Mouse (Mus musculus): Measurements from ENCODE around the gene Rnf169.
"Not testable (repeated sequence)": the region's sequence is repeated elsewhere in the genome, so short reads cannot be mapped to it uniquely, and the experiment has no call there.

Gene Rnf169

GRCm38 (mm10) chr7:99945012-99945411, 35.2 kb downstream of the Rnf169 start:
- DNase-seq: not testable (repeated sequence)

GRCm38 (mm10) chr7:99944520-99944919, 35.7 kb downstream of the Rnf169 start:
- no peak for DNase-seq

GRCm38 (mm10) chr7:99940669-99941068, 39.6 kb downstream of the Rnf169 start:
- no peak for DNase-seq

DNA sequence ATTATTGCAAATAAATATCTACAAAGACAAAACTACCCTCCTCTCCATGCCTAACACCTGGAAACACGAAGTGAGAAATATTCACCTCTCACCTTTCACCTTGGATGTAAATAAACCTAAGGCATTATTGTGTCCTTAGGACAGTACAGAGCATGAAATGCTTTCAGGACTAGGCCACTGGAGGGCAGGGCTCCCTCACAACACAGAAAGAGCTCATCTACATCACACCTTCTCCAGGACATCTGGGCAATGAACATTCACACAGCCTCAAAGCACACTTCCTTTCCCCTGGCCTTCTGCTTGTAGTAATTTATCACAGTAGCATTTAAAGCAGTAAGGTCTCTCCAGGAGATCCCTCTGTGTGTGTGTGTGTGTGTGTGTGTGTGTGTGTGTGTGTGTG, 44.5 kb downstream of the Rnf169 start:
- peak; percentile 45 for DNase-seq

- DNase-seq: peak; percentile 94
Measured at GRCm38 (mm10) chr7:99926916-99927714, 53.1 kb downstream of the Rnf169 start.

- DNase-seq: peak; percentile 53
Measured at GRCm38 (mm10) chr7:99920416-99920815, 59.8 kb downstream of the Rnf169 start.

DNA sequence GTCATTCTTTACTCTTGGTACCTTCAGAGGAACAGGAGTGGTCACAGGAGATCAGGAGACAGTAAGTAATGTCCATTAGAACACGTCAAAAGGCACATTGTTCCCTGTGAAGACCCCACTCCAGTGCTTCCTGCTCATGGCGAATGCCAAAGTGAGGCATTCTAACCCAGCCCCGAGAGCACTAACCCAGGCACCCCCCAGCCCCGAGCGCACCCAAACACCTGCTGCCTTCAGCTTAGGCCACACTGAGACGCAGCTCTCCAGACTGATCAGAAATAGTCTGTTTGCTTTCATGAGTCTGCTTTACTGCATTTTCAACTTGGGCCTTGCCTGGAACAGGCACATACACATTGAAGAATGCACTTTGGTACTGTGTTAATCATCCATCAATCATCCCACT, 60.3 kb downstream of the Rnf169 start:
- no peak for DNase-seq

GRCm38 (mm10) chr7:99919164-99919563, 61.1 kb downstream of the Rnf169 start:
- no peak for DNase-seq

GRCm38 (mm10) chr7:99917320-99917844, 62.9 kb downstream of the Rnf169 start:
- peak; percentile 30 for DNase-seq

- DNase-seq: peak; percentile 58
Measured at GRCm38 (mm10) chr7:99916741-99917319, 63.4 kb downstream of the Rnf169 start.

DNA sequence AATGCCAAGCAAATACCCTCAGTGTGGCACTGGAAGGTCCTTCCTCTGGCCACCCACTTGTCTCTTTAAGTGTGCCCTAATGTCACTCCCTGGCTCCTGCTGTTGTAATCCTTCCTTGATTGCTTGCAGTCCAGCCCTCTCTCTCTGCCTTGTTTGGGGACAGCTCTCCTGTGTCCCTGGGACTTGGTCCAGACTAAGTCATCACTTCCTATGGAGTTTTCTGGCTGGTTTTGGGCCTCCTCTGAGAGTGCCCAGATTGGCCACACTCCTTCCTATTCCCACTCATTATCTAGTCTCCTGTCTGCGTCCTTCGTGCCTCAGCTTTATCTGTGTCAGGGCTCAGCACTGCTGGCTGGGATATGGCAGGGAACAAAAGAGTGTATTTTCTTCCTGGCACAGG, 64.7 kb downstream of the Rnf169 start:
- no peak for DNase-seq

DNA sequence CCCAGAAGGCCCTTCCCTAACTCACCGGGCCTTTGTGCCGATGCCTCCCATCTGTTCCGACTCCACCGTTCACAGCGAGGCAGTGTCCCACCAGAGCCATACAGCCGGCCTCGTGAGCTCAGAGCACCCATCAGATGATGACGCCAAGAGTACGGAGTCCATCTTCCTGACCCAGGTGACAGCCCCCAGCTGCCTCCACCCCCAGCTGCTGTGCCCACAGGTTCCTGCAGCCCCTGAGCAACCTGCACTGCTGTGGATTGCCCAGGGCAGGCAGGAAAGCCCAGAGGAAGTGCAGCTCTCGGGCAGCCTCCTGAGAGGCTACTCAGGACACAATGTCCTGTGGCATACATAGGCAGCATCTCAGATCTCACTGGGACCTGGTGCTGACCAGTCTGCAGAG, 65.9 kb downstream of the Rnf169 start:
- no peak for DNase-seq

DNA sequence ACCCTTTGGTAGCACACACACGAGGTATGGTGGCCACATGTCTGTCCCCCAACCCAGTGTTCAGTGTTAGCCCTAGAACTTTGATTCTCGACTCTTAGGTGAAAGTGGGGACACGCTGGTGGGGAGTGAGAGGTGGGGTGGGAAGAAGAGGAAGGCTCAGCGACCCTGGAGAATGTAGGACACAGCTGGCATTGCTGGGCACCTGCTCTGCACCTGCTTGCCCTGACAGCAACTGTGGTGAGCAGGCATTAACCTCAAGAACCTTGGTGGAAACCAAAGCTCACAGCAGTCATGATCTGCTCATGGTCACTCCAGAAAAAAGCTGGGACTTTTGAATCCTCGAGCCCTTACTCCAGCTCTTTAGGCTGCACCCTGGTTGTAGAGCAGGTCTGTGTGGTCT, 69.2 kb downstream of the Rnf169 start:
- no peak for DNase-seq

DNA sequence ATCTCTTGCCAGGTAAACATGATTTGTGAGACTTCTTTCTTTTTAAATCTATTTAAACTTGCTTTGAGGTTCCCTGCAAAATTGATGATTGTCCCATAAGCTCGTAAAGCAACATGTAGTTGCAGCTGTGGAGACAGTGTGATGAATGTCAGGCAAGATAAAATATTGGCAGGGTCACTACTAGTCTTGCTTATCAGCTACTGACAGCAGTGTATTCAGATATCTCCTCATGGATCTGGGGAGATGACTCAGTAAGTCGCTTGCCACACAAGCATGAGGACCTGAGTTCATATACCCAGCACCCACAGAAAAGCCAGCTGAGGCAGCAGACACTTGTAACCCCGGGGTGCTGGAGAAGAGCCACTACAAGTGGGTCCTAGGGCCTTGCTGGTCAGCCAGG, 72.8 kb downstream of the Rnf169 start:
- DNase-seq: no peak

- DNase-seq: no peak
Measured at GRCm38 (mm10) chr7:99906346-99906745, 73.9 kb downstream of the Rnf169 start.

GRCm38 (mm10) chr7:99904421-99905005, 75.7 kb downstream of the Rnf169 start:
- DNase-seq: no peak

GRCm38 (mm10) chr7:99902918-99903665, 77.2 kb downstream of the Rnf169 start:
- no peak for DNase-seq

DNA sequence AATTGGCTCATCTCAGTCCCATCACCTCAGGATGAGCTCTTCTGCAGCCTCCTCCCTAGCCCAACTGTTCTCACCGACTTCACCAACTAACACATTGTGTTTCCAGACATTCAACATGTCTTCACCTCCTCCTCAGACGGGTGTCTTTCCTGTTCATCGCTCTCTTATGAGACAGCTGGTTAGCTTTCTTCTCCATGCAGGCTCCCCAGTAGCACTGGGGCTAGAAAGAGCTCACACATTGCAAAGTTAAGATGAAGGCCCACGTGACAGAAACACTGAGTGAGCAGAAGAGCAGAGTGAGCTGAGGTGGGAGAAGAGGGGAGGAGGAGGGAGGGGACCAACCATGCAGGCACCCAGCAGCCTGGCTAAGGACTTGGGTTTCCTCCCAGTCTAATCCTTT, 78.0 kb downstream of the Rnf169 start:
- DNase-seq: no peak

GRCm38 (mm10) chr7:99896905-99897304, 83.3 kb downstream of the Rnf169 start:
- no peak for DNase-seq

- no peak for DNase-seq
Measured at GRCm38 (mm10) chr7:99894478-99894877, 85.8 kb downstream of the Rnf169 start.

DNA sequence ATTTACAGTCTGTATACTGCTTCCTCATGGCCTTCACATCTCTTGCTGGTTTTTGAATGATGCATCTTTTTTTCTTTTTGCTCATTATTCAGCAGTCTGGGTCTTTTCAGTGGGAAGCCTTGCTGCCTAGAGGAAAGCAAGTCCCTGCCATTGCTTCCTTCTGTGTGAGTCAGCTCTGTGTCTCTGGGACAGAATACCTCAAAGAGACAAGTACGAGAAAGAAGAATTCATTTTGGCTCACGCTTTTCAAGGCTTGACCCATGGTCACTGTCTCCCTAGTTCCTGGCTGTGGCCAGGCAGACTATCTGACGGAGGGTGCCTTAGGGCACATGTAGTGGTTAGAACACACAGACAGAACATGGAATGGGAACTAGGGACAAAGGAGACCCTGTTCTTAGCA, 86.3 kb downstream of the Rnf169 start:
- DNase-seq: no peak

GRCm38 (mm10) chr7:99892351-99892750, 87.9 kb downstream of the Rnf169 start:
- DNase-seq: no peak

DNA sequence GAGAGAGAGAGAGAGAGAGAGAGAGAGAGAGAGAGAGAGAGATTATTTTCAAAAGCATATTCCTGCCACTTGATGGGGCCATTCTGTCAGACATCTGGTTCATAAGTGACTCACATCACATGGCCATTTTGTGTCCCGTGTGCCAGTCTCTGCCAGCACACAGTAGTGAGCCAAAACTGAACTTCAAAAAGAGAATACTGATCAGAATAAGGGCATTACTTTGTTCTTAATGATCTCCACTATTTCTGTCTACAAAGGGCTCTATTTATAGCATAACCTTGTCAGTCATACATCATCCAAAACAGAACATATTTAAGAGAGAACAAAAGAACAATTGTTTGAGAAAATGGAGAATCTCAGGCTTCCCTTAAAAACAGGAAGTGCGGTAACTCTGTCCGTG, 88.8 kb downstream of the Rnf169 start:
- DNase-seq: no peak

Measured in lung, postnatal 36 days (tissue).